Mouse (Mus musculus) liver, embryonic 14.5 days (tissue): ENCODE measurements around the gene Pcca.

Source experiments
- CTCF ChIP-seq: IDR thresholded peaks from 2 replicates; pipeline ENCODE4 v1.5.1; 2016; ENCODE audit warnings: antibody characterized with exemption, low read depth, control low read depth
- EP300 ChIP-seq: IDR thresholded peaks from 2 replicates; pipeline ENCODE4 v1.6.1; 2016; ENCODE audit warnings: antibody characterized with exemption, low read depth

DNA sequence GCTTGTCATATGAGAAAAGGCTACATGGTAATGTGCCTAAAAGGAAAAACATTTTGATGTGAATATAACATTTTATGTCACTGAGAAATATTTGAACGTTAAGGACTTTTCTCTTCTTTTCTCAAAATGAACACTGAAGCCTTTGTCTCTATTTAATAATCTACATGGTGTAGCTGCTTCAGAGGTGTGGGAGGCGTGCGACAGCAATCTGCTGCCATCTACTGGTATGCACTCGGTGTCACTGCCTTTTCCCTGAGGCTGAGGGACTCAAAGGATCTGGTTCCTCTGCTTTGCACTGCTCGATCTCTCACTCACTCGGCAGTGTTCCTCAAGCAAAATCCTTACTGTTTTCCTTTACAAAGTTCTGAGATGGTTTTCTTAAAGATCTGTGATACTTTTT lies 342.0 kb downstream of the Pcca start:
- TF ChIP-seq EP300, result no peak
- TF ChIP-seq CTCF, result peak; percentile 87
